ENCODE assay signal across 23 mouse cellular contexts in genomic region chr9:109016973-109017604, GRCm38 (mm10). TPM values are rescaled to one million over a fixed set of nuclear protein-coding genes. Genes with fewer than 3 reads are reported as not detected.
DNase-seq lines count a peak whose midpoint lies in the region; ATAC-seq and TF ChIP-seq lines count a peak whose summit lies in the region.
"Had no signal": no experiment of that assay in that cellular context is flagged by ENCODE, and none has a peak within 500 bp of the region (broad histone marks: within the 10 kb centered on the region; RNA-seq: fewer than 3 reads in every experiment).

No protein-coding gene starts in this region.

- no peak overlapping the region for H3K9ac ChIP-seq in midbrain, postnatal 0 days (replicated peaks; ENCODE audit: low read length, poor library complexity, severe bottlenecking)
- H3K9ac ChIP-seq: embryonic facial prominence, embryonic 12.5 days; forebrain, embryonic 13.5 days; heart, embryonic 13.5 days had no signal

- peaks cover 2% of the 10 kb centered on the region for H3K36me3 ChIP-seq in midbrain, postnatal 0 days (ENCODE audit: insufficient read depth, low read length)
- H3K36me3 ChIP-seq: embryonic facial prominence, embryonic 12.5 days; heart, embryonic 13.5 days had no signal

- H3K4me1 ChIP-seq in lung, adult 2 months (ENCODE audit: control insufficient read depth, insufficient read depth, low read length) = no peaks in the 10 kb centered on the region
- peaks cover 27% of the 10 kb centered on the region for H3K4me1 ChIP-seq in bone marrow macrophage, adult 2 months (ENCODE audit: control insufficient read depth, insufficient read depth, low read length)
- H3K4me1 ChIP-seq in midbrain, postnatal 0 days (ENCODE audit: insufficient read depth, low read length) = no peaks in the 10 kb centered on the region
- H3K4me1 ChIP-seq: embryonic facial prominence, embryonic 12.5 days; forebrain, embryonic 13.5 days had no signal

- no peaks in the 10 kb centered on the region for H3K27me3 ChIP-seq in midbrain, postnatal 0 days (ENCODE audit: insufficient read depth, low read length)
- H3K27me3 ChIP-seq: embryonic facial prominence, embryonic 12.5 days; forebrain, embryonic 13.5 days; heart, embryonic 13.5 days had no signal

- peak overlapping the region; percentile 36 for H3K4me3 ChIP-seq in lung, adult 2 months (replicated peaks; ENCODE audit: extremely low read depth, low read depth, low read length)
- peak overlapping the region; percentile 39 for H3K4me3 ChIP-seq in bone marrow macrophage, adult 2 months (ENCODE audit: insufficient read depth, low read length)
- no peak overlapping the region for H3K4me3 ChIP-seq in midbrain, postnatal 0 days (ENCODE audit: low read depth, low read length)
- H3K4me3 ChIP-seq: embryonic facial prominence, embryonic 12.5 days; forebrain, embryonic 13.5 days; heart, embryonic 13.5 days; myocyte had no signal

- whole genome bisulfite sequencing in lung, adult 2 months = 44% methylated on average over 11 of the region's 11 CpGs
- 74% methylated on average over 11 of the region's 11 CpGs for WGBS in midbrain, postnatal 0 days

- ATAC-seq in megakaryocyte, adult 5-6 weeks (ENCODE audit: poor library complexity, severe bottlenecking) = peak; percentile 79
- no peak for ATAC-seq in midbrain, postnatal 0 days (ENCODE audit: low FRiP score)
- ATAC-seq: forebrain, embryonic 13.5 days; intestine, postnatal 0 days had no signal

- H3K27ac ChIP-seq in bone marrow macrophage, adult 2 months (ENCODE audit: insufficient read depth, low read depth, low read length) = peak overlapping the region; percentile 71
- no peak overlapping the region for H3K27ac ChIP-seq in midbrain, postnatal 0 days (ENCODE audit: low read depth, low read length)
- H3K27ac ChIP-seq: embryonic facial prominence, embryonic 12.5 days; forebrain, embryonic 13.5 days; heart, embryonic 13.5 days had no signal

- H3K4me2 ChIP-seq in midbrain, postnatal 0 days (ENCODE audit: low read depth, low read length, poor library complexity, severe bottlenecking) = no peak overlapping the region
- H3K4me2 ChIP-seq: embryonic facial prominence, embryonic 12.5 days; forebrain, embryonic 13.5 days; heart, embryonic 13.5 days had no signal

- no peak for TF ChIP-seq POLR2A in lung, adult 2 months (IDR thresholded peaks at IDR 0.05; ENCODE audit: borderline replicate concordance, extremely low read depth, low read depth, low read length)
- TF ChIP-seq POLR2A in bone marrow macrophage, adult 2 months (IDR thresholded peaks at IDR 0.05; ENCODE audit: borderline replicate concordance, low read depth, low read length) = no peak

- no peak for TF ChIP-seq CTCF in lung, adult 2 months (IDR thresholded peaks at IDR 0.05; ENCODE audit: insufficient read depth, low read length)
- no peak for TF ChIP-seq CTCF in bone marrow macrophage, adult 2 months (IDR thresholded peaks at IDR 0.05; ENCODE audit: low read depth, low read length)
- TF ChIP-seq CTCF in midbrain, postnatal 0 days (IDR thresholded peaks at IDR 0.05) = no peak

- no peaks in the 10 kb centered on the region for H3K9me3 ChIP-seq in midbrain, postnatal 0 days (ENCODE audit: low read length)
- H3K9me3 ChIP-seq: embryonic facial prominence, embryonic 12.5 days; forebrain, embryonic 13.5 days; heart, embryonic 13.5 days had no signal

- no peak for DNase-seq in lung, adult 2 months
- no peak for DNase-seq in lung, adult 18-20 months
- DNase-seq in liver = peak; percentile 66
- DNase-seq in frontal cortex, adult 2 months (ENCODE audit: extremely low spot score in 1 of 2, low spot score in 1 of 2) = no peak
- no peak for DNase-seq in midbrain, postnatal 0 days (ENCODE audit: low spot score)
- DNase-seq in Muller cell, postnatal 12 days (ENCODE audit: inconsistent ontology term) = no peak
- DNase-seq: adrenal gland, postnatal 10 days; B cell, adult 2 months; cerebellum, postnatal 25 days; gastrocnemius, postnatal 14 days; kidney, postnatal 14 days; left cerebral cortex, postnatal 4 days; right cerebral cortex, postnatal 14 days had no signal

RNA-seq across cellular contexts. Expression of gene Shisa5, which starts 21.3 kb away (rescaled TPM):
- polyA plus RNA-seq in lung, adult 2 months (2012; rRNA removed) = 918 and 1,083 TPM in 2 replicates
- 324 and 428 TPM in 2 replicates for polyA plus RNA-seq in bone marrow macrophage, adult 2 months (2012; ENCODE audit: insufficient read depth, insufficient read length, missing spikeins)
- total RNA-seq in megakaryocyte, adult 5-6 weeks (2015) = 119 and 176 TPM in 2 replicates
- total RNA-seq in megakaryocyte, adult 5-6 weeks (2017) = 453 and 632 TPM in 2 replicates
- polyA plus RNA-seq in frontal cortex, adult 2 months (2012; rRNA removed) = 101 and 107 TPM in 2 replicates
- 79.7 and 80.6 TPM in 2 replicates for total RNA-seq in midbrain, postnatal 0 days (2014; rRNA removed)
- polyA plus RNA-seq in midbrain, postnatal 0 days (2015; fragmentation: Nextera tagmentation; extraction: Ambion mirVana) = 75.0 and 89.3 TPM in 2 replicates

RNA-seq across cellular contexts. Expression of gene Pfkfb4, which starts 25.5 kb away (rescaled TPM):
- 49.4 and 59.8 TPM in 2 replicates for polyA plus RNA-seq in lung, adult 2 months (2012; rRNA removed)
- polyA plus RNA-seq in bone marrow macrophage, adult 2 months (2012; ENCODE audit: insufficient read depth, insufficient read length, missing spikeins) = 41.7 and 44.5 TPM in 2 replicates
- total RNA-seq in megakaryocyte, adult 5-6 weeks (2015) = 19.3 and 22.4 TPM in 2 replicates
- total RNA-seq in megakaryocyte, adult 5-6 weeks (2017) = 53.1 and 64.9 TPM in 2 replicates
- 17.9 and 18.1 TPM in 2 replicates for polyA plus RNA-seq in frontal cortex, adult 2 months (2012; rRNA removed)
- total RNA-seq in midbrain, postnatal 0 days (2014; rRNA removed) = 46.1 and 51.7 TPM in 2 replicates
- polyA plus RNA-seq in midbrain, postnatal 0 days (2015; fragmentation: Nextera tagmentation; extraction: Ambion mirVana) = 24.1 and 28.6 TPM in 2 replicates

RNA-seq across cellular contexts. Expression of gene Ucn2, which starts 31.3 kb away (rescaled TPM):
- polyA plus RNA-seq in lung, adult 2 months (2012; rRNA removed) = 1.0 and 2.3 TPM in 2 replicates
- polyA plus RNA-seq in bone marrow macrophage, adult 2 months (2012; ENCODE audit: insufficient read depth, insufficient read length, missing spikeins) = not detected in 2 replicates
- total RNA-seq in megakaryocyte, adult 5-6 weeks (2015) = not detected in 2 replicates
- not detected in 2 replicates for total RNA-seq in megakaryocyte, adult 5-6 weeks (2017)
- polyA plus RNA-seq in frontal cortex, adult 2 months (2012; rRNA removed) = 0.38 and 0.92 TPM in 2 replicates
- total RNA-seq in midbrain, postnatal 0 days (2014; rRNA removed) = not detected in 2 replicates
- polyA plus RNA-seq in midbrain, postnatal 0 days (2015; fragmentation: Nextera tagmentation; extraction: Ambion mirVana) = not detected in 2 replicates
- total RNA-seq: hematopoietic stem cell, adult 5-6 weeks; layer of hippocampus, postnatal 14 days had no signal
- polyA plus RNA-seq: forebrain, embryonic 13.5 days; heart, embryonic 13.5 days; intestine, postnatal 0 days; stomach, embryonic 14.5 days had no signal

RNA-seq across cellular contexts. Expression of gene Trex1, which starts 42.4 kb away (rescaled TPM):
- 83.7 and 86.9 TPM in 2 replicates for polyA plus RNA-seq in lung, adult 2 months (2012; rRNA removed)
- polyA plus RNA-seq in bone marrow macrophage, adult 2 months (2012; ENCODE audit: insufficient read depth, insufficient read length, missing spikeins) = 88.4 and 110 TPM in 2 replicates
- 119 and 124 TPM in 2 replicates for total RNA-seq in megakaryocyte, adult 5-6 weeks (2015)
- total RNA-seq in megakaryocyte, adult 5-6 weeks (2017) = 68.7 and 87.5 TPM in 2 replicates
- polyA plus RNA-seq in frontal cortex, adult 2 months (2012; rRNA removed) = 36.9 and 43.5 TPM in 2 replicates
- 22.5 and 28.1 TPM in 2 replicates for total RNA-seq in midbrain, postnatal 0 days (2014; rRNA removed)
- 14.8 and 18.6 TPM in 2 replicates for polyA plus RNA-seq in midbrain, postnatal 0 days (2015; fragmentation: Nextera tagmentation; extraction: Ambion mirVana)

RNA-seq across cellular contexts. Expression of gene Atrip, which starts 56.8 kb away (rescaled TPM):
- 18.8 and 21.9 TPM in 2 replicates for polyA plus RNA-seq in lung, adult 2 months (2012; rRNA removed)
- 7.2 and 9.9 TPM in 2 replicates for polyA plus RNA-seq in bone marrow macrophage, adult 2 months (2012; ENCODE audit: insufficient read depth, insufficient read length, missing spikeins)
- total RNA-seq in megakaryocyte, adult 5-6 weeks (2015) = 7.2 and 9.5 TPM in 2 replicates
- 9.7 and 10.2 TPM in 2 replicates for total RNA-seq in megakaryocyte, adult 5-6 weeks (2017)
- 35.6 and 37.6 TPM in 2 replicates for polyA plus RNA-seq in frontal cortex, adult 2 months (2012; rRNA removed)
- total RNA-seq in midbrain, postnatal 0 days (2014; rRNA removed) = 34.7 and 35.1 TPM in 2 replicates
- polyA plus RNA-seq in midbrain, postnatal 0 days (2015; fragmentation: Nextera tagmentation; extraction: Ambion mirVana) = 32.9 and 34.7 TPM in 2 replicates
